Mouse (Mus musculus) gonadal fat pad, adult 2 months (tissue): ENCODE results near the gene Abhd8. TPM values are rescaled to one million over a fixed set of nuclear protein-coding genes. Genes with fewer than 3 reads are reported as not detected.

Experiments used
- DNase-seq: peaks from one replicate; pipeline ENCODE4 v3.0.0-alpha.2; 2012; ENCODE audit warnings: low read depth
- polyA plus RNA-seq: library from polyadenylated mRNA; depleted of rRNA; stranded (reverse); fragments of >200 nt; gene quantifications from 2 replicates; pipeline ENCODE4 v1.2.3, GENCODE M21; 2012

The Abhd8 gene
- polyA plus RNA-seq, 1 experiment: 24.1 TPM

DNA sequence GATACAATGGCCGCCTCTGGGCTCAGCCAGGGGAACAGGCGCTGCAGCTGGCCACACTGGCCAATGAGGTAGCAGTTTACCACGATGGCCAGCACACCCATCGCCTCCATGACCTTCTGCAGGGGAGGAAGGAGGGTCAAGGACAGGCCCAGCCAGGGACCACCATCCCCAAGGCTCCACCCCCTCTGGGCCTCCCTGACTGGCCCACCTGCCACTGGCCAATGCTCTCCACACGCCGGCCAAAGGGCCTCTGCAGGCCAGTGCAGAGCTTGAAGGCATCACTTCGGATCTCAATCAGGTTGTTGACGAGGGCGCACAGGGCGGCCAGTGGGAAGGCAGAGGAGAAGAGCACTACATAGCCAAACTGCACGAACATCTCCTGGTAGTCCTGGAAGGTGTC, 15.5 kb upstream of the Abhd8 start:
- no peak for DNase-seq

- no peak for DNase-seq
Measured at GRCm38 (mm10) chr8:71477196-71477845, 13.9 kb upstream of the Abhd8 start.

DNA sequence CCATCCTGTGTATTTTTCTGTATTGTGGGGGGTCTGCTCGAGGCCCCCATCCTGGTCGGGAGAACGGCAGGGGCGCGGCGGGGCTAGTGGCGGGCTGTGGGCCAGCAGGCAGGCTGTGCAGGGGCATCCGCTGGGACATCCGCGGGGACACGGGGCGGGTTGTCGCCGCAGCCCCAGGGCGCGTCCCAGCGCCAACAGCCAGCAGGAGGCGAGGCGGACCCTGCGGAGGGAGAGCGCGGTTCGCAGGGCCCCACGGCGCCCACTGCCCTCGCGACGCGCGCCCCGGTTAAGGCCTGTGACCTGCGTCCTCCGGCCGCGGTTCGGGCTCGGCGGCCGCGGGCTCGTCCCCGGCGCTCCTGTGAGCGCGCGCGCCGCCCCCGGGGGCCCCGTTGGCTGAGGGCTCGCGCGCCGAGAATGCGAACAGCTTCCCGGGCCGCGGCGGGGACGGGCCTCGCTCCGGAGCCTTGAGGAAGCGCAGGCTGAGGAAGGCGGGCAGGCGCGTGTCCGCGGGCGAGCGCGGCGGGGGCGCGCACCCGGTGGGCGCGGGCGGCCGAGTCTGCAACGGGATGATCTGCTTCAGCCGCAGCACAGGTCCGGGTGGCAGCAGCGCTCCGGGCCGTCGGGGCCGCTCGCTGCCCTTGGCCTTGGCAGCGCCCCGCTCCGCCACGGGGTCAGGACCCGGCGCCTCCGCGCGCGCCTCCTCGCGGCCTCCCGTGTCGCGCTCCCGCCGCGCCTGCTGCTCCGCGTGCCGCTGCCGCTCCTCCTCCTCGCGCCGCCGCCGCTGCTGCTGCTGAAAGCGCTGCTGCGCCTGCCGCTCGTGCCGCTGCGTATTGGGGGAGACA, 12.9 kb upstream of the Abhd8 start:
- no peak for DNase-seq

DNA sequence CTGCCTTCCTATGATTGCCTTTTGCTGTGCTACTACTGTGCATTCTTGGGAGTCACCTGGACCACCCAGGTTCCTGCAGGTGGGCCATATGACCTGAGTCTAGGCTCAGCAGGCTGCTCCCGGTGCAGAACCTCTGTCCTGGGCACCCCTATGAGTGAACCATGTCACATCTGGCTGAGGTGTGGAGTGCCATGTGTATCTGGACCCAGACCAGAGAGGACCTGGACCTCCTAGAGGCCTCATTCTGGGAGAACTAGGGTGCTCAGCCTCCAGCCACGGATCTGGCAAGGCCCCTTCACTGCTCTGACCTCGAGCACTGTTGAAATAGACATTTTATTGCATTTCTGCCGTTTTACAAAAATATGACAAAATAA, 12.2 kb upstream of the Abhd8 start:
- DNase-seq: no peak

DNA sequence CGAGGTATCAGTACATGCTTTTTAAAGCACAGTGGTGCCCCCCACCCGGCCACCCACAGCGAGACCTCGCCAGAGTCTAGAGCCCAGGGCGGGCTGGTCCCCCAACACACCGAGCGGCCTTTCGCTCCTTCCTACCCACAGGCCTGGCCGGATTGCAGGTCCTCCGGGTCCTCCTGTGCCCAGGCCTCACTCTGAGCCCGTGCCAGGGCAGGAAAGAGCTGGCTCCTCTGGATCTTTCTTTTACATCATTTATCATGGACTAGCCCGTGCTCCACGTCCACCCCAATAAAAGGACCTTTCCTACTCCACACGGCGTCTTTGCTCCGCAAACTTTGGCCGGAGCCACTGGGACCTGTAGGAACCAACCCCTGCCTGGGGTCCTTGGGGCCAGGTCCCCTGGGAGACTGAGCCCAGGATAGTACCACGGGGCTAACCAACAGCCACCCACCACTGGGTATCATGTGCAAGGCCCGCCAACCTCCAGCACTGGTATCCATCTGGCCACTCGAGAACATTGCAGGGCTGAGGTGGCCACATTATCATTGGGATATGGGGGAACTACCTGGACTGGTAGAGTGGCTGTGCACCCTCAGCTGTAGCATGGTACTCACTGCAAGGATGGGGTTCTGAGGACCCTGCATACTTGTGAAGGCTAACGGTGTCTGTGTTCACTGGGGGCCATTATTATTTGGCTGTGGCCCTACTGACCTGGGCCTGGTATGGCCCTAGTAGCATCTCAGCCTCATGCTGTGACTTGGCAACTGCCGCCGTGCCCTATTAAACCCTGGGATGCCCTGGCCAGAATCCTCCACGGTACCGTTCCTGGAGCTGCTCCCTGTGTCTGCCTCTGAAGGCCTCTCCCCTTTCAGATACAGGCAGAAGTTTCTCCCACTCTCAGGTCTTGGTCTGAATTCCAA, 11.6 kb upstream of the Abhd8 start:
- DNase-seq: no peak

DNA sequence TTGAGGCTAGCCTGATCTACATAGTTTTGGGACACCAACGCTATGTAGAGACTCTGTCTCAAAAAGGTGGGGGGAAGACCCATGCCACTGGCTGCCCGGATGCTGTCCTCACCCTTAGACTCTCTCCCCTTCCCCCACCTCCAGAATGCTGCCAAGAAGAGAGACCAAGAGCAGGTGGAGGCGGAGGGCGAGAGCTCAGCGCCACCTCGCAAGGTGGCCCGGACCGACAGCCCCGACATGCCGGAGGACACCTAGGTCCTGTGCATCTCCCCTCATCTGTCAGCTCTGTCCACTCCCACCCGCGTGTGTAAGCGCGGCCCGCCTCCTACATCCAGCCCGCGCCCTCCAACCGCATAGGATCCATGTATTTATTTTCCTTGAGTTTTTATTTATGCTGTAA, 10.9 kb upstream of the Abhd8 start:
- no peak for DNase-seq

GRCm38 (mm10) chr8:71472601-71473386, 9.3 kb upstream of the Abhd8 start:
- no peak for DNase-seq

GRCm38 (mm10) chr8:71471861-71472260, 8.4 kb upstream of the Abhd8 start:
- DNase-seq: no peak

- no peak for DNase-seq
Measured at GRCm38 (mm10) chr8:71470913-71471255, 7.4 kb upstream of the Abhd8 start.

GRCm38 (mm10) chr8:71470146-71470912, 6.9 kb upstream of the Abhd8 start:
- DNase-seq: no peak

DNA sequence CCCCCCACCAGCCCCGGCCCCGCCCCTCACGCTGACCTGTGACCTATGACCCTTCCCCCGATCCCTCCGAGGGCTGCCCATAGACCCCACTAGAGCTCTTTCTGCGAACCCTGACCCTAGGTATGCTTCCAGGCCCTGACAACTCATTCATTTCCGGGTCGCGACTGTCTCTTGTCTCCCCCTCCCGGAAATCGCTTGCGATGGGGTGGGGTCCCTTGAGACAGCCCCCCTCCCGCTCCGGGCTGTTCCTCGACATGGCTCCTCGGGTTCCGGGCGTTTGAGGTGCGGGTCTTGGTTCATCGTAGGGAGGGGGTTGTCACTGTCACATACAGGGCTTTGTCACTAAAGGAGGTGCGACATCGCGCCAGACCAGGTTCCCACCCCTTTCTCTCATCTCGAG, 6.0 kb upstream of the Abhd8 start:
- no peak for DNase-seq

DNA sequence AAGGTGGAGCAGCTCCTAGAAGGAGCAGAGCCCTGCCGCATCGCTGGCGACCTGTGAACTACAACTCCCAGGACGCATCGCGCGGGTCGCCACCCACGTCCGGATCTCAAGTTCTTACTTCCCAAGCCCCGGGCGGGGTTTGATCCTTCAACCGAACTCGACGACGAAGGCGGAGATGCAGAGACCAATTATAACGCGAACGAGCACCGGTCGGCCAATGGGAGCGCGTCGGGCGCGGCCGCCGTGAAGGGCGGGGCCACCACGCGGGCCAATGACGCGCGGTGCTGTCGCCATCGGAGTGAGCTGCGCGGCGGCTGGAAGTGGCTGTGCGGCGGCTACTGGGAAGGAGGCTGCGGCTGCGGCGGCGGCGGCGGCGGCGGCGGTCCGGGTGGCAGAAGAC, 5.5 kb upstream of the Abhd8 start, which contains the start of gene Dda1:
Gene Dda1, plus strand, starts transcription at position 284 of the 400 bp plus-strand sequence.
- no peak for DNase-seq

DNA sequence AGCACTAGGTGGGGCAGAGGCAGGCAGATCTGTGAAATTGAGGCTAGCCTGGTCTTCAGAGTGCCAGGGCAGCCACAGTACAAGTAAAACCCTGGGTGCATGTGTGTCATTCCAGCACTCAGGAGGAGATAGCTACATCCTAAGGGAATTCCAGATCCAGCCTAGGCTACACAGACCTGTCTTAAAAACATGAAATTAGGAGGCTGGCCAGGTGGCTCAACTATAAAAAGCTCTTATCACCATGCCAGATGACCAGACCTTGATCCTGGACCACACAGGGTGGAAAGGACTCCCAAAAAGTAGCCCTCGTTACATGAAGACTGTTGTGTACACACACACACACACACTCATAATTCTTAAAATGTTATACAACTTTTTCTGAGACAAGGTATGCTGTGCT, 4.5 kb upstream of the Abhd8 start:
- no peak for DNase-seq

GRCm38 (mm10) chr8:71467201-71467600, 3.7 kb upstream of the Abhd8 start:
- DNase-seq: no peak

DNA sequence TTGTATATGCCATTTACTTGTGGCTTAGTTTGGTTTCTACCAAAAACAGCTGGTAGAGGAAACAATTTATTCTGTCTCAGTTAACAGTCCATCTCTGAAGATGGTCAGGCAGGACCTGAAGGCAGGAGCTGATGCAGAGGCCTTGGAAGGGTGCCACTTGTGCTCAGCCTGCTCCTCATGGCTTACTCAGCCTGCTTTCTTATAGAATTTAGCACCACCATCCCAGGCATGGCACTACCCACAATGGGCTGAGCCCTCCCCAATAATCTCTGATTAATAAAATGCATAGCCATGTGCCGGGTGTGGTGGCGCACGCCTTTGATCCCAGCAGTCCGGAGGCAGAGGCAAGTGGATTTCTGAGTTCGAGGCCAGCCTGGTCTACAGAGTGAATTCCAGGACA, 2.7 kb upstream of the Abhd8 start:
- no peak for DNase-seq

GRCm38 (mm10) chr8:71465733-71466132, 2.3 kb upstream of the Abhd8 start:
- no peak for DNase-seq

DNA sequence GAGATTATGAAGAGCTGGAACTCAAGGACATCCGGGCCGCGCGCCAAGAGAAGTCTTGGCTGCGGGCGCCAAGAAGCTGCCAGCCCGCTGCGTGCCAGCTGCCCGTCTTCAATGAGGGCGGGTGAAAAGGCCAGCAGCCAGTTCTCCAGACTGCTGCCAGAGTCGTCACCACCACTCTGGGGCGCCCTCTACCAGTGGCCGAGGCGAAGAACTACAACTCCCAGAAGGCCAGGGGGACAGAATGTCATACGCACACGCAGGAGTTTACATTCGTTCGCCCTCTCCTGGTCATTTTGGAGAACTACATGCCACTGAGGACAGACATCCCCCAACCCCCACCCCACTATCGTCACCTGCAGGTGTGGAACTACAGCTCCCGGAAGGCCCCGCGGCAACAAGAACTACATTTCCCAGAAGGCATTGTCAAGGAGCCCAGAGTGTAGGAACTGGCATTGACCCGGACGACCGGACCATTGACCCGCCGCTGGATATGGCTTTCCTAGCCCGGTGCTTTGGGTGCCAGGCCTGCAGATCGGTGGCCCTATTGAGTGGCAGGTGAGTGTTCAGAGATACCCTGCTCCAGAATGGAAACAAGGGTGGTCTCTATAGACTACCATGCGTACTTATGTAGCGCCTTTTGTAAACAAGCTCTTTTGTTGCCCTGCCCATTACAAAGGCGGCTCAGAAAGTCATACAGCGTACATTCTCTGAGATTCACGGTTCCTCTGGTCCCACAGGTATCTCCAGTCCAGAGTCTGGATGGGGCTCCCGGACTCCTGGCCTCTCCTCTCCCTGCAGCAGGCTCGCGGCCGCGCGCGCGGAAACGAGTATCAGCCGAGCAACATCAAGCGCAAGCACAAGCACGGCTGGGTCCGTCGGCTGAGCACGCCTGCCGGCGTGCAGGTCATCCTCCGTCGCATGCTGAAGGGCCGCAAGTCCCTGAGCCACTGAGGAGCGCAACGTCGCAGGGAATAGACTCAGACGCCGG, 1.4 kb upstream of the Abhd8 start, which contains the start of gene Mrpl34:
Gene Mrpl34, plus strand, starts transcription at position 447 of the 988 bp plus-strand sequence.
- peak; percentile 97 for DNase-seq

DNA sequence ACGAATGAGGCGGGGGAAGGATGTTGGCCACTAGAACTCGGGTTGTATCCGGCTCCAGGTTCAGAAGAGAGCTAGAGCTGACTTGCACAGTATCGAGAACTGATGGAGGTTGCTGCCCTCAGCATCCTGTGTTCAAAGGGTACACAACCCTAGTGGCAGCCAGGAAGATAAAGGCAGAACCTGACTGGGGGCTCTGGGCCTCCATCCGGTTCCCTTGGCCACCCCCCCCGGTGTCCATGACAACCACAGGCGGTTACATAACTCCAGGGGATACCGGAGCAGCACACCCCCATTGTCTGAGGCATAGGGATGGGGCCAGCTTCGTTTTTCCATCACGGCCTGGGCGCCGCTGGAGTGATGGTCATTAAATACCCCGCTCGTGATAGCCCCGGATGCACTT, 669 bp downstream of the Abhd8 start:
- no peak for DNase-seq

- DNase-seq: no peak
Measured at GRCm38 (mm10) chr8:71462191-71462590, 1.3 kb downstream of the Abhd8 start.
